10 mouse cellular contexts compared by ENCODE assay signal in the genomic region with DNA sequence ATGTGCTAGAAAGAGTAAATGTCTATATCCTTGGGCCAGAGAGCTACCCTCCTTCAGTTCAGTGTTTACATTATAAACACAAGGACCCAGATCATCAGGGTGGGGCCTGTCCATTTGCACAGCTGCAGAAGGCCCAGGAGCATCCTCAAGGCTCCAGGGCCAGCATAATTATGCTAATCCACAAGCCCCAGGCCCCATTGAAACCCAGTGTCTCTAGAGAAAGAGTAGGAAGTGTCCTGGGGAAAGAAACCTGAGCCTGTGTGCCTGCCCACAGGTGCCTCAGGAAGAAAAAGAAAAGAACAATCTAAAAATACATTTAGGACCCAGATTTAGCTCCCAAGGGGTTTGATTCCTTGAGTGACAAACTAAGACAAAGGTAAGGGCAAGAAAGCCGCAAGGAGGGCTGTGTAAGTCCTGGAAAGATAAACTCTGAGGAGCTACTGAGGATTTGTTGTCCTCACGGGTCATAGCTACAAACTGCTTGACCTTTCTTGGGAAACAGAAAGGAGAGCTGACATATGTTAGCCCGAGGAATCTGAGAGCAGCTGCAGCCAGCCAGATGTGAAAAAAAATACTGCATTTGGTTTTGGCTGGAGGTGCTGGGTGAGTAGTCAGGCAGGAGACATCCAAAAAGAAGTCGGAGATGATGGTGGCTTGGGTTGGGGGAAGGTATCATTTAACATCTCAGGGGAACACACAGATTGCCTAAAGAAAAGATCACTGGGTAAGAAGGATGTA. TPM values are rescaled to one million over a fixed set of nuclear protein-coding genes. Genes with fewer than 3 reads are reported as not detected.
DNase-seq lines count a peak whose midpoint lies in the region; ATAC-seq and TF ChIP-seq lines count a peak whose summit lies in the region.
"Had no signal": no experiment of that assay in that cellular context is flagged by ENCODE, and none has a peak within 500 bp of the region (broad histone marks: within the 10 kb centered on the region; RNA-seq: fewer than 3 reads in every experiment).

No protein-coding gene starts in this region.

- H3K36me3 ChIP-seq in liver, embryonic 11.5 days (ENCODE audit: control insufficient read depth, insufficient read depth, low read length) = no peaks in the 10 kb centered on the region
- no peaks in the 10 kb centered on the region for H3K36me3 ChIP-seq in liver, embryonic 12.5 days
- H3K36me3 ChIP-seq in limb, embryonic 12.5 days = no peaks in the 10 kb centered on the region
- peaks cover 2% of the 10 kb centered on the region; the same call in 1 of the 2 replicates for H3K36me3 ChIP-seq in small intestine, adult 2 months (ENCODE audit: control insufficient read depth, insufficient read depth, low read length)
- H3K36me3 ChIP-seq: liver, embryonic 13.5 days had no signal

- H3K9me3 ChIP-seq in liver, embryonic 11.5 days (ENCODE audit: control insufficient read depth, low read length) = 0 out of 2 replicates have a peak, but pooled peaks cover 2% of the 10 kb centered on the region
- H3K9me3 ChIP-seq in liver, embryonic 12.5 days (replicated peaks) = peaks cover 6% of the 10 kb centered on the region; the same call in 1 of the 2 replicates
- 0 out of 2 replicates have a peak, but pooled peaks cover 3% of the 10 kb centered on the region for H3K9me3 ChIP-seq in limb, embryonic 12.5 days
- H3K9me3 ChIP-seq: liver, embryonic 13.5 days had no signal

- H3K9ac ChIP-seq in liver, embryonic 11.5 days (ENCODE audit: low read depth, low read length) = no peak overlapping the region
- no peak overlapping the region for H3K9ac ChIP-seq in liver, embryonic 12.5 days
- H3K9ac ChIP-seq in limb, embryonic 12.5 days (replicated peaks) = no peak overlapping the region
- H3K9ac ChIP-seq: liver, embryonic 13.5 days had no signal

- no peaks in the 10 kb centered on the region for H3K27me3 ChIP-seq in liver, embryonic 11.5 days (replicated peaks; ENCODE audit: control insufficient read depth, insufficient read depth, low read length)
- no peaks in the 10 kb centered on the region for H3K27me3 ChIP-seq in liver, embryonic 12.5 days (replicated peaks)
- H3K27me3 ChIP-seq in limb, embryonic 12.5 days = no peaks in the 10 kb centered on the region
- no peaks in the 10 kb centered on the region for H3K27me3 ChIP-seq in small intestine, adult 2 months (ENCODE audit: control insufficient read depth, insufficient read depth, low read length)

- no peak overlapping the region for H3K4me3 ChIP-seq in liver, embryonic 11.5 days (ENCODE audit: low read depth, low read length)
- no peak overlapping the region for H3K4me3 ChIP-seq in liver, embryonic 12.5 days
- no peak overlapping the region for H3K4me3 ChIP-seq in embryonic fibroblast, embryonic 13.5 days (ENCODE audit: insufficient read depth, low read length)
- H3K4me3 ChIP-seq in limb, embryonic 12.5 days (replicated peaks) = peak overlapping the region; percentile 29; the same call in 1 of the 2 replicates
- H3K4me3 ChIP-seq in small intestine, adult 2 months (ENCODE audit: low read depth, low read length) = peak overlapping the region; percentile 34
- H3K4me3 ChIP-seq: erythroblast, embryonic 14.5 days had no signal

- TF ChIP-seq POLR2A in embryonic fibroblast, embryonic 13.5 days (IDR thresholded peaks at IDR 0.05; ENCODE audit: low read depth, low read length) = no peak
- no peak for TF ChIP-seq POLR2A in small intestine, adult 2 months (IDR thresholded peaks at IDR 0.05; ENCODE audit: low read depth, low read length)

- 41% methylated on average over 4 of the region's 4 CpGs for WGBS in liver, embryonic 11.5 days
- 46% methylated on average over 4 of the region's 4 CpGs for WGBS in liver, embryonic 12.5 days (ENCODE audit: insufficient replicate concordance)
- WGBS in limb, embryonic 12.5 days = 12% methylated on average over 4 of the region's 4 CpGs
- 43% methylated on average over 4 of the region's 4 CpGs for WGBS in small intestine, adult 2 months

- no peak for TF ChIP-seq CTCF in embryonic fibroblast, embryonic 13.5 days (IDR thresholded peaks at IDR 0.05; ENCODE audit: borderline replicate concordance, insufficient read depth, low read length)
- no peak for TF ChIP-seq CTCF in small intestine, adult 2 months (IDR thresholded peaks at IDR 0.05; ENCODE audit: extremely low read depth, insufficient read length, insufficient replicate concordance, low read depth, low read length)

- no peak for DNase-seq in liver, embryonic 11.5 days (ENCODE audit: low spot score)
- no peak for DNase-seq in natural killer cell, adult 2 months (ENCODE audit: low spot score in 2 of 2)
- no peak for DNase-seq in urinary bladder, postnatal 36 days (ENCODE audit: low spot score in 2 of 2)
- no peak for DNase-seq in spleen, postnatal 14 days (ENCODE audit: low spot score in 2 of 2)
- DNase-seq: liver, embryonic 13.5 days had no signal

- ATAC-seq in liver, embryonic 11.5 days (replicated peaks; ENCODE audit: low FRiP score) = no peak
- no peak for ATAC-seq in liver, embryonic 12.5 days
- no peak for ATAC-seq in limb, embryonic 12.5 days (ENCODE audit: insufficient number of reproducible peaks, insufficient read depth, low FRiP score, low TSS enrichment, low read depth)

- peak overlapping the region; percentile 7; the same call in 1 of the 2 replicates for H3K4me2 ChIP-seq in liver, embryonic 11.5 days
- no peak overlapping the region for H3K4me2 ChIP-seq in liver, embryonic 12.5 days
- H3K4me2 ChIP-seq in limb, embryonic 12.5 days = peak overlapping the region; percentile 53

- no peak overlapping the region for H3K27ac ChIP-seq in liver, embryonic 11.5 days (ENCODE audit: low read depth, low read length)
- no peak overlapping the region for H3K27ac ChIP-seq in liver, embryonic 12.5 days
- H3K27ac ChIP-seq in embryonic fibroblast, embryonic 13.5 days (ENCODE audit: insufficient read depth, low read length) = peak overlapping the region; percentile 34; the same call in 1 of the 2 replicates
- peak overlapping the region; percentile 72 for H3K27ac ChIP-seq in limb, embryonic 12.5 days
- no peak overlapping the region; the same call in 1 of the 2 replicates for H3K27ac ChIP-seq in small intestine, adult 2 months (ENCODE audit: insufficient read depth, low read depth, low read length)

- H3K4me1 ChIP-seq in liver, embryonic 11.5 days (replicated peaks; ENCODE audit: control insufficient read depth, insufficient read depth, low read length) = no peaks in the 10 kb centered on the region
- H3K4me1 ChIP-seq in liver, embryonic 12.5 days = peaks cover 13% of the 10 kb centered on the region
- H3K4me1 ChIP-seq in embryonic fibroblast, embryonic 13.5 days (ENCODE audit: control insufficient read depth, insufficient read depth, low read length) = peaks cover 3% of the 10 kb centered on the region; the same call in 1 of the 2 replicates
- peaks cover 24% of the 10 kb centered on the region for H3K4me1 ChIP-seq in limb, embryonic 12.5 days (replicated peaks)
- H3K4me1 ChIP-seq in small intestine, adult 2 months (ENCODE audit: control insufficient read depth, insufficient read depth, insufficient read length, low read length) = peaks cover 2% of the 10 kb centered on the region; the same call in 1 of the 2 replicates

RNA-seq across cellular contexts. Expression of gene Enpp3, which starts 7.8 kb away (rescaled TPM):
- 2.2 and 2.4 TPM in 2 replicates for polyA plus RNA-seq in liver, embryonic 11.5 days (2014; fragmentation: Nextera tagmentation; extraction: Ambion mirVana)
- polyA plus RNA-seq in liver, embryonic 12.5 days (2016; fragmentation: Nextera tagmentation; extraction: Ambion mirVana) = 1.3 and 2.1 TPM in 2 replicates
- 5.0 and 10.9 TPM in 2 replicates for polyA plus RNA-seq in embryonic fibroblast, embryonic 13.5 days (2011; ENCODE audit: insufficient read length, low read depth, missing spikeins)
- 6.3 and 7.9 TPM in 2 replicates for polyA plus RNA-seq in limb, embryonic 12.5 days (2016; fragmentation: Nextera tagmentation; extraction: Ambion mirVana)
- polyA plus RNA-seq in small intestine, adult 2 months (2012; rRNA removed) = 33.9 and 64.3 TPM in 2 replicates
- polyA plus RNA-seq: erythroblast, embryonic 14.5 days had no signal

RNA-seq across cellular contexts. Expression of gene Med23, which starts 35.0 kb away (rescaled TPM):
- polyA plus RNA-seq in liver, embryonic 11.5 days (2014; fragmentation: Nextera tagmentation; extraction: Ambion mirVana) = 20.0 and 22.0 TPM in 2 replicates
- 11.3 and 11.6 TPM in 2 replicates for polyA plus RNA-seq in liver, embryonic 12.5 days (2016; fragmentation: Nextera tagmentation; extraction: Ambion mirVana)
- 26.2 and 32.6 TPM in 2 replicates for polyA plus RNA-seq in embryonic fibroblast, embryonic 13.5 days (2011; ENCODE audit: insufficient read length, low read depth, missing spikeins)
- 35.6 and 35.7 TPM in 2 replicates for polyA plus RNA-seq in limb, embryonic 12.5 days (2016; fragmentation: Nextera tagmentation; extraction: Ambion mirVana)
- 5.9 and 14.6 TPM in 2 replicates for polyA plus RNA-seq in small intestine, adult 2 months (2012; rRNA removed)

Comparison
In these comparisons a context has a peak if more than half of its experiments do, and no peak if none do; other contexts are left out.
1. H3K27ac ChIP-seq: peak in embryonic fibroblast, embryonic 13.5 days (single experiment) and limb, embryonic 12.5 days (single experiment); none in liver, embryonic 11.5 days (single experiment), liver, embryonic 12.5 days (single experiment) and small intestine, adult 2 months (single experiment).
2. H3K4me3 ChIP-seq: peak in limb, embryonic 12.5 days (single experiment) and small intestine, adult 2 months (single experiment); none in liver, embryonic 11.5 days (single experiment), liver, embryonic 12.5 days (single experiment) and embryonic fibroblast, embryonic 13.5 days (single experiment).